Mouse (Mus musculus) liver, postnatal 0 days (tissue): ENCODE data around the gene Lamc1. TPM values are rescaled to one million over a fixed set of nuclear protein-coding genes. Genes with fewer than 3 reads are reported as not detected.

Experiments used
- ATAC-seq: fragments of 200-750 bp; cut with Nextera tagmentation; 2 replicates; pipeline ENCODE4 v1.8.0; 2017; ENCODE audit warnings: mild to moderate bottlenecking, moderate library complexity
- DNase-seq: peaks from one replicate; pipeline ENCODE4 v3.0.0-alpha.2; 2016
- H3K27ac ChIP-seq: fragments of 300-500 bp; sonication (generic); 2 replicates; pipeline ENCODE4 v1.5.1; 2014; ENCODE audit warnings: antibody characterized with exemption, moderate library complexity, mild to moderate bottlenecking, low read depth
- H3K27me3 ChIP-seq: fragments of 300-500 bp; sonication (generic); 2 replicates; pipeline ENCODE4 v1.6.1; 2014; ENCODE audit warnings: low read length, control low read depth, mixed read lengths; ENCODE audit not compliant: insufficient read depth
- H3K36me3 ChIP-seq: fragments of 300-500 bp; sonication (generic); replicated peaks from 2 replicates; pipeline ENCODE4 v1.6.1; 2014; ENCODE audit warnings: mild to moderate bottlenecking, control low read depth, low read length, moderate library complexity, mixed read lengths; ENCODE audit not compliant: insufficient read depth
- H3K4me1 ChIP-seq: fragments of 300-500 bp; sonication (generic); 2 replicates; pipeline ENCODE4 v1.6.1; 2014; ENCODE audit warnings: antibody characterized with exemption, mild to moderate bottlenecking, control low read depth; ENCODE audit not compliant: insufficient read depth
- H3K4me2 ChIP-seq: fragments of 300-500 bp; sonication (generic); 2 replicates; pipeline ENCODE4 v1.6.1; 2014; ENCODE audit warnings: low read depth, mild to moderate bottlenecking, low read length, moderate library complexity, mixed read lengths
- H3K4me3 ChIP-seq: fragments of 300-500 bp; sonication (generic); 2 replicates; pipeline ENCODE4 v1.5.1; 2014; ENCODE audit warnings: low read depth, low read length
- H3K9ac ChIP-seq: fragments of 300-500 bp; sonication (generic); replicated peaks from 2 replicates; pipeline ENCODE4 v1.6.1; 2014; ENCODE audit warnings: mild to moderate bottlenecking, moderate library complexity
- H3K9me3 ChIP-seq: fragments of 300-500 bp; sonication (generic); 2 replicates; pipeline ENCODE4 v1.6.1; 2016; ENCODE audit warnings: mild to moderate bottlenecking, control low read depth, low read length, mixed read lengths
- CTCF ChIP-seq: sonication (generic); IDR thresholded peaks from 2 replicates; pipeline ENCODE4 v1.5.1; 2016; ENCODE audit warnings: antibody characterized with exemption, low read depth
- EP300 ChIP-seq: IDR thresholded peaks from 2 replicates; pipeline ENCODE4 v1.6.1; 2016; ENCODE audit warnings: antibody characterized with exemption, low read depth, mild to moderate bottlenecking
- WGBS: fragments of 180-500 bp; shearing (Covaris S2); extraction: QIAGEN DNeasy Blood & Tissue Kit; methylation state at CpG from one replicate; pipeline ENCODE4 v1.1.7; 2014; ENCODE audit not compliant: insufficient replicate concordance; 5-methylcytosine and 5-hydroxymethylcytosine counted together
- polyA plus RNA-seq: library from polyadenylated mRNA; unstranded; fragments of >200 nt; fragmentation: Nextera tagmentation; extraction: Ambion mirVana; gene quantifications from 2 replicates; pipeline ENCODE4 v1.2.1, GENCODE M21; 2015

The Lamc1 gene
- polyA plus RNA-seq, 1 experiment from 2014 or later = 11.5 TPM

- WGBS = 67% methylated on average over 5 of the region's 5 CpGs
- TF ChIP-seq EP300 (no peak), CTCF (no peak)
- no peaks in the 10 kb centered on the region for H3K27me3 ChIP-seq
- peak; percentile 63 for ATAC-seq
- 0 out of 2 replicates have a peak, but pooled peaks cover 9% of the 10 kb centered on the region for H3K4me1 ChIP-seq
- H3K36me3 ChIP-seq = no peaks in the 10 kb centered on the region
- peak overlapping the region; percentile 27; the same call in 1 of the 2 replicates for H3K4me2 ChIP-seq
- no peak for DNase-seq
- H3K9ac ChIP-seq = no peak overlapping the region
- H3K4me3 ChIP-seq = no peak overlapping the region
- H3K9me3 ChIP-seq = no peaks in the 10 kb centered on the region
- no peak overlapping the region for H3K27ac ChIP-seq
Measured at GRCm38 (mm10) chr1:153275466-153275865, 57.1 kb downstream of the Lamc1 start.

- peak; percentile 39 for DNase-seq
- H3K27ac ChIP-seq = 0 out of 2 replicates have a peak overlapping the region, but pooled peaks have one; percentile 16
Measured at GRCm38 (mm10) chr1:153274611-153275010, 58.0 kb downstream of the Lamc1 start.

GRCm38 (mm10) chr1:153273657-153274056 lies 58.9 kb downstream of the Lamc1 start:
- no peak overlapping the region for H3K27ac ChIP-seq
- no peaks in the 10 kb centered on the region for H3K36me3 ChIP-seq
- no peak for DNase-seq
- H3K4me1 ChIP-seq = peaks cover 15% of the 10 kb centered on the region
- no peak for ATAC-seq
- no peak overlapping the region for H3K9ac ChIP-seq
- 37% methylated on average over 8 of the region's 8 CpGs for WGBS
- no peak overlapping the region for H3K4me3 ChIP-seq
- TF ChIP-seq CTCF (no peak), EP300 (no peak)
- no peaks in the 10 kb centered on the region for H3K27me3 ChIP-seq
- no peak overlapping the region for H3K4me2 ChIP-seq
- H3K9me3 ChIP-seq = no peaks in the 10 kb centered on the region

More at GRCm38 (mm10) chr1:153274611-153275010, 58.0 kb downstream of the Lamc1 start:
- 22% methylated on average over 6 of the region's 6 CpGs for WGBS
- TF ChIP-seq EP300 (no peak), CTCF (no peak)
- Histone ChIP-seq H3K4me1 (0 out of 2 replicates have a peak, but pooled peaks cover 9% of the 10 kb centered on the region), H3K9ac (no peak overlapping the region), H3K9me3 (no peaks in the 10 kb centered on the region), H3K4me3 (no peak overlapping the region), H3K27me3 (no peaks in the 10 kb centered on the region), H3K36me3 (no peaks in the 10 kb centered on the region), H3K4me2 (0 out of 2 replicates have a peak overlapping the region, but pooled peaks have one; percentile 27)
- 0 out of 2 replicates have a peak, but pooled peaks have one; percentile 24 for ATAC-seq

- H3K27ac ChIP-seq = no peak overlapping the region
- H3K9ac ChIP-seq = no peak overlapping the region
- no peaks in the 10 kb centered on the region for H3K9me3 ChIP-seq
- no peak overlapping the region for H3K4me2 ChIP-seq
- WGBS = 88% methylated on average over 15 of the region's 15 CpGs
- H3K27me3 ChIP-seq = no peaks in the 10 kb centered on the region
- H3K4me3 ChIP-seq = no peak overlapping the region
- ATAC-seq (no peak), DNase-seq (no peak)
- H3K4me1 ChIP-seq = peaks cover 24% of the 10 kb centered on the region
- no peaks in the 10 kb centered on the region for H3K36me3 ChIP-seq
- no peak for TF ChIP-seq EP300
- no peak for TF ChIP-seq CTCF
Measured at GRCm38 (mm10) chr1:153270827-153271226, 61.8 kb downstream of the Lamc1 start.

GRCm38 (mm10) chr1:153269681-153270080 lies 62.9 kb downstream of the Lamc1 start:
- ATAC-seq (no peak), DNase-seq (no peak)
- Histone ChIP-seq H3K4me1 (peaks cover 28% of the 10 kb centered on the region), H3K9ac (no peak overlapping the region), H3K27ac (no peak overlapping the region), H3K9me3 (no peaks in the 10 kb centered on the region), H3K4me2 (no peak overlapping the region), H3K27me3 (no peaks in the 10 kb centered on the region), H3K4me3 (no peak overlapping the region), H3K36me3 (no peaks in the 10 kb centered on the region)
- 66% methylated on average over 6 of the region's 6 CpGs for WGBS
- TF ChIP-seq CTCF (no peak), EP300 (no peak)

- no peak for ATAC-seq
Measured at GRCm38 (mm10) chr1:153268806-153269309, 63.7 kb downstream of the Lamc1 start.

More at GRCm38 (mm10) chr1:153268806-153269309, 63.7 kb downstream of the Lamc1 start:
- peak overlapping the region; percentile 85 for H3K27ac ChIP-seq
- H3K9ac ChIP-seq = no peak overlapping the region
- peaks cover 33% of the 10 kb centered on the region for H3K4me1 ChIP-seq
- DNase-seq = no peak
- TF ChIP-seq EP300 = no peak
- no peak for TF ChIP-seq CTCF
- no peaks in the 10 kb centered on the region for H3K27me3 ChIP-seq
- no peak overlapping the region for H3K4me2 ChIP-seq
- H3K36me3 ChIP-seq = no peaks in the 10 kb centered on the region
- no peak overlapping the region for H3K4me3 ChIP-seq
- WGBS = 66% methylated on average over 6 of the region's 6 CpGs
- H3K9me3 ChIP-seq = no peaks in the 10 kb centered on the region
